ENCODE assay signal across 8 mouse cellular contexts in the genomic region with DNA sequence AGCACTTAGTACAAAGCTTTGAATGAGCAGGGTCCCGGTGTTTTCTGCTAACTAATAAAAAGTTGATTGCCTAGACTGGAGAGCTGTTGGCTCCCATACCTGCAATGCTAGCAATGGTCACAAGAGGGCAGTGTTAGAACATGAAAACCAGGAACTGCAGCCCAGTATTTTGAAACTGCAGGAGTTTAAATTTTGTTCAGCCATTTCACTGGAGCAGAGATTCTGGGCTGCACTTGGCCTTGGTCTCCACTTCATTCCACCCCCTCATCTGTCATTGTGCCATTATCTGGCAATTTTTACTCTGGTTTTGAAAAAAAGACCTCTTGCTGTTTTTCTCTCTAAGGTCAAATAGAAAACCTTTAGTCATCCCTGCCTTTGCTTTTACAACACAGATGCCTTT. TPM values are rescaled to one million over a fixed set of nuclear protein-coding genes. Genes with fewer than 3 reads are reported as not detected.
DNase-seq lines count a peak whose midpoint lies in the region; ATAC-seq and TF ChIP-seq lines count a peak whose summit lies in the region.

No protein-coding gene starts in this region.

- intact Hi-C loops in heart, postnatal 25 days (cut with DNase I) = loop anchor here (1.0 to 5.0 kb wide), 5 partner anchors 112 to 349 kb away; no protein-coding TSS in a partner anchor

- DNase-seq in ES-E14 (ENCODE audit: low read depth, low spot score) = peak; percentile 66
- DNase-seq in brain, adult 2 months (ENCODE audit: low read depth, low spot score) = peak; percentile 95
- peak; percentile 89 for DNase-seq in forebrain, embryonic 11.5 days (ENCODE audit: low spot score)
- DNase-seq in heart, postnatal 25 days (ENCODE audit: low spot score) = peak; percentile 33
- DNase-seq in layer of hippocampus, adult 9-11 months = peak; percentile 81
- peak; percentile 90 for DNase-seq in lung, postnatal 10 days
- DNase-seq in retina, postnatal 1 day = peak; percentile 85
- DNase-seq in urinary bladder, postnatal 10 days (ENCODE audit: low spot score) = peak; percentile 41

- no peak overlapping the region for H3K9ac ChIP-seq in ES-E14 (ENCODE audit: insufficient read depth, low read depth, low read length, poor library complexity, severe bottlenecking)
- H3K9ac ChIP-seq in forebrain, embryonic 11.5 days (ENCODE audit: low read length) = no peak overlapping the region

- in situ Hi-C loops in ES-E14 (cut with MboI; ENCODE audit: low sequenced_read_pairs in 2 of 2, unreplicated experiment in 2 of 2) = no loop called here

- H3K4me2 ChIP-seq in forebrain, embryonic 11.5 days (ENCODE audit: low read depth, low read length, severe bottlenecking) = no peak overlapping the region

- WGBS in forebrain, embryonic 11.5 days = 26% methylated on average over 1 of the region's 1 CpGs

- no peak overlapping the region for H3K4me3 ChIP-seq in ES-E14 (ENCODE audit: insufficient read depth in 1 of 2, low read depth in 1 of 2, low read length in 2 of 2, poor library complexity in 1 of 2, severe bottlenecking in 1 of 2)
- no peak overlapping the region for H3K4me3 ChIP-seq in forebrain, embryonic 11.5 days (ENCODE audit: low read depth, low read length)

- H3K9me3 ChIP-seq in ES-E14 (ENCODE audit: control insufficient read depth, insufficient read depth, low read depth, low read length) = no peaks in the 10 kb centered on the region
- H3K9me3 ChIP-seq in forebrain, embryonic 11.5 days (ENCODE audit: control insufficient read depth, low read length) = no peaks in the 10 kb centered on the region

- no peaks in the 10 kb centered on the region for H3K27me3 ChIP-seq in forebrain, embryonic 11.5 days (ENCODE audit: control insufficient read depth, insufficient read depth, low read length)

- no peak overlapping the region for H3K27ac ChIP-seq in ES-E14 (ENCODE audit: insufficient read depth, low read depth, low read length, poor library complexity, severe bottlenecking)
- no peak overlapping the region for H3K27ac ChIP-seq in forebrain, embryonic 11.5 days (ENCODE audit: low read depth, low read length)

- no peak; the same call in 1 of the 2 replicates for ATAC-seq in forebrain, embryonic 11.5 days (replicated peaks; ENCODE audit: low FRiP score)

- H3K4me1 ChIP-seq in ES-E14 (ENCODE audit: control insufficient read depth in 2 of 2, insufficient read depth in 2 of 2, low read length in 2 of 2, poor library complexity in 1 of 2) = peaks cover 2 to 5% of the 10 kb centered on the region in 2 experiments; a peak in 1 of 4 replicates
- H3K4me1 ChIP-seq in forebrain, embryonic 11.5 days (replicated peaks; ENCODE audit: control insufficient read depth, insufficient read depth, low read length) = peaks cover 5% of the 10 kb centered on the region; the same call in 1 of the 2 replicates

- no peaks in the 10 kb centered on the region for H3K36me3 ChIP-seq in ES-E14 (ENCODE audit: control insufficient read depth, insufficient read depth, low read length, poor library complexity, severe bottlenecking)
- H3K36me3 ChIP-seq in forebrain, embryonic 11.5 days (ENCODE audit: control insufficient read depth, insufficient read depth, low read length) = no peaks in the 10 kb centered on the region

TF ChIP-seq in ES-E14, 5 proteins besides CTCF, POLR2A, EP300 and RAD21:
- 0 out of 2 replicates have a peak, but pooled peaks have one; percentile 29 for TF ChIP-seq MAFK (IDR thresholded peaks at IDR 0.05; ENCODE audit: insufficient read depth, low read depth, low read length)
- TF ChIP-seq HCFC1 (IDR thresholded peaks at IDR 0.05; ENCODE audit: borderline replicate concordance, insufficient read depth, low read length) = no peak
- TF ChIP-seq ZC3H11A (IDR thresholded peaks at IDR 0.05; ENCODE audit: borderline replicate concordance, low read depth, low read length) = peak; percentile 76
- TF ChIP-seq CHD2 (IDR thresholded peaks at IDR 0.05; ENCODE audit: low read depth, low read length) = no peak
- no peak for TF ChIP-seq ZNF384 (IDR thresholded peaks at IDR 0.05; ENCODE audit: low read depth, low read length)

RNA-seq across cellular contexts. Expression of gene Rapgef4, which starts 57.2 kb away (rescaled TPM):
- total RNA-seq in ES-E14 (2012; rRNA removed) = 3.4 and 4.2 TPM in 2 replicates
- polyA plus RNA-seq in forebrain, embryonic 11.5 days (2014; fragmentation: Nextera tagmentation; extraction: Ambion mirVana) = 1.5 and 2.2 TPM in 2 replicates
- total RNA-seq in heart, postnatal 25 days (2021) = 10 to 100 TPM; 21.5 to 23.1 TPM

Comparison
In these comparisons a context has a peak if more than half of its experiments do, and no peak if none do; other contexts are left out.
1. DNase-seq: peak in every context shown above with its lines; median percentile 95 in brain, adult 2 months; 90 in lung, postnatal 10 days; 89 in forebrain, embryonic 11.5 days; 85 in retina, postnatal 1 day; 81 in layer of hippocampus, adult 9-11 months; 66 in ES-E14; 41 in urinary bladder, postnatal 10 days; 33 in heart, postnatal 25 days.